Mouse (Mus musculus): Measurements from ENCODE around the gene Arl15.
A peak's percentile ranks its signal among the peaks of the same experiment; 100 is the strongest.

The Arl15 gene

GRCm38 (mm10) chr13:113846413-113846812 is 52.1 kb downstream of the Arl15 start:
- no peak for DNase-seq

- DNase-seq = no peak
Measured at GRCm38 (mm10) chr13:113850431-113851034, 56.2 kb downstream of the Arl15 start.

- DNase-seq = no peak
Measured at GRCm38 (mm10) chr13:113851602-113852375, 57.5 kb downstream of the Arl15 start.

- no peak for DNase-seq
Measured at GRCm38 (mm10) chr13:113852376-113852666, 58.0 kb downstream of the Arl15 start.

- DNase-seq = no peak
Measured at GRCm38 (mm10) chr13:113854146-113854545, 59.8 kb downstream of the Arl15 start.

GRCm38 (mm10) chr13:113854551-113855312 is 60.4 kb downstream of the Arl15 start:
- DNase-seq = no peak

- no peak for DNase-seq
Measured at GRCm38 (mm10) chr13:113856946-113857345, 62.6 kb downstream of the Arl15 start.

- no peak for DNase-seq
Measured at GRCm38 (mm10) chr13:113858667-113859391, 64.5 kb downstream of the Arl15 start.

GRCm38 (mm10) chr13:113859392-113859776 is 65.1 kb downstream of the Arl15 start:
- no peak for DNase-seq

- no peak for DNase-seq
Measured at GRCm38 (mm10) chr13:113860816-113861215, 66.5 kb downstream of the Arl15 start.

- no peak for DNase-seq
Measured at GRCm38 (mm10) chr13:113861231-113861630, 66.9 kb downstream of the Arl15 start.

GRCm38 (mm10) chr13:113862951-113863350 is 68.6 kb downstream of the Arl15 start:
- no peak for DNase-seq

GRCm38 (mm10) chr13:113863688-113864087 is 69.4 kb downstream of the Arl15 start:
- DNase-seq = no peak

GRCm38 (mm10) chr13:113864278-113864677 is 70.0 kb downstream of the Arl15 start:
- DNase-seq = no peak

GRCm38 (mm10) chr13:113864893-113865292 is 70.6 kb downstream of the Arl15 start:
- peak; percentile 82 for DNase-seq

- no peak for DNase-seq
Measured at GRCm38 (mm10) chr13:113865378-113865777, 71.1 kb downstream of the Arl15 start.

GRCm38 (mm10) chr13:113865806-113866205 is 71.5 kb downstream of the Arl15 start:
- DNase-seq = peak; percentile 84

GRCm38 (mm10) chr13:113867736-113868135 is 73.4 kb downstream of the Arl15 start:
- no peak for DNase-seq

- peak; percentile 87 for DNase-seq
Measured at GRCm38 (mm10) chr13:113869212-113870205, 75.2 kb downstream of the Arl15 start.

GRCm38 (mm10) chr13:113870403-113870802 is 76.1 kb downstream of the Arl15 start:
- peak; percentile 67 for DNase-seq

- no peak for DNase-seq
Measured at GRCm38 (mm10) chr13:113871853-113872252, 77.5 kb downstream of the Arl15 start.

GRCm38 (mm10) chr13:113875724-113876123 is 81.4 kb downstream of the Arl15 start:
- DNase-seq = no peak

Measured in thymus, postnatal 4 days (tissue).